Mouse (Mus musculus): Measurements from ENCODE around the gene Dynlt1c. TPM values are rescaled to one million over a fixed set of nuclear protein-coding genes. Genes with fewer than 3 reads are reported as not detected.
"Not testable (repeated sequence)": the region's sequence is repeated elsewhere in the genome, so short reads cannot be mapped to it uniquely, and the experiment has no call there.

The Dynlt1c gene
- polyA plus RNA-seq, 1 experiment = 7.9 TPM

- DNase-seq (ENCODE audit: low read depth, low spot score) = not testable (repeated sequence)
- WGBS = 29% methylated on average over 8 of the region's 13 CpGs
Observed at GRCm38 (mm10) chr17:6617689-6618400, 16.4 kb downstream of the Dynlt1c start.

GRCm38 (mm10) chr17:6619271-6619670, 17.8 kb downstream of the Dynlt1c start:
- not testable (repeated sequence) for DNase-seq (ENCODE audit: low read depth, low spot score)
- 91% methylated on average over 5 of the region's 5 CpGs for WGBS

- DNase-seq (ENCODE audit: low read depth, low spot score) = not testable (repeated sequence)
- 52% methylated on average over 6 of the region's 6 CpGs for WGBS
Observed at GRCm38 (mm10) chr17:6620035-6620434, 18.6 kb downstream of the Dynlt1c start.

GRCm38 (mm10) chr17:6620730-6621451, 19.4 kb downstream of the Dynlt1c start:
- WGBS = 42% methylated on average over 18 of the region's 20 CpGs

GRCm38 (mm10) chr17:6621976-6622375, 20.5 kb downstream of the Dynlt1c start:
- DNase-seq (ENCODE audit: low read depth, low spot score) = not testable (repeated sequence)
- WGBS = 45% methylated on average over 11 of the region's 12 CpGs

More at GRCm38 (mm10) chr17:6620730-6621451, 19.4 kb downstream of the Dynlt1c start:
- not testable (repeated sequence) for DNase-seq (ENCODE audit: low read depth, low spot score)

GRCm38 (mm10) chr17:6624926-6625558, 23.6 kb downstream of the Dynlt1c start:
- 78% methylated on average over 2 of the region's 6 CpGs for WGBS
- not testable (repeated sequence) for DNase-seq (ENCODE audit: low read depth, low spot score)

GRCm38 (mm10) chr17:6630398-6630797, 28.9 kb downstream of the Dynlt1c start:
- not testable (repeated sequence) for DNase-seq (ENCODE audit: low read depth, low spot score)
- 54% methylated on average over 4 of the region's 4 CpGs for WGBS

- not testable (repeated sequence) for DNase-seq (ENCODE audit: low read depth, low spot score)
- 90% methylated on average over 6 of the region's 6 CpGs for WGBS
Observed at GRCm38 (mm10) chr17:6632850-6633249, 31.4 kb downstream of the Dynlt1c start.

- WGBS = 38% methylated on average over 2 of the region's 4 CpGs
- DNase-seq (ENCODE audit: low read depth, low spot score) = not testable (repeated sequence)
Observed at GRCm38 (mm10) chr17:6635781-6636180, 34.3 kb downstream of the Dynlt1c start.

- DNase-seq (ENCODE audit: low read depth, low spot score) = no peak
- 77% methylated on average over 5 of the region's 5 CpGs for WGBS
Observed at GRCm38 (mm10) chr17:6636861-6637260, 35.4 kb downstream of the Dynlt1c start.

GRCm38 (mm10) chr17:6637434-6637833, 36.0 kb downstream of the Dynlt1c start:
- not testable (repeated sequence) for DNase-seq (ENCODE audit: low read depth, low spot score)
- WGBS = 90% methylated on average over 4 of the region's 4 CpGs

GRCm38 (mm10) chr17:6638444-6638843, 37.0 kb downstream of the Dynlt1c start:
- DNase-seq (ENCODE audit: low read depth, low spot score) = not testable (repeated sequence)
- 76% methylated on average over 8 of the region's 8 CpGs for WGBS

- WGBS = 95% methylated on average over 17 of the region's 21 CpGs
Observed at GRCm38 (mm10) chr17:6639486-6639885, 38.0 kb downstream of the Dynlt1c start.

GRCm38 (mm10) chr17:6640044-6640637, 38.7 kb downstream of the Dynlt1c start:
- WGBS = 89% methylated on average over 10 of the region's 10 CpGs

More at GRCm38 (mm10) chr17:6639486-6639885, 38.0 kb downstream of the Dynlt1c start:
- not testable (repeated sequence) for DNase-seq (ENCODE audit: low read depth, low spot score)

GRCm38 (mm10) chr17:6640771-6641429, 39.4 kb downstream of the Dynlt1c start:
- peak; percentile 22 for DNase-seq (ENCODE audit: low read depth, low spot score)
- WGBS = 40% methylated on average over 14 of the region's 14 CpGs

More at GRCm38 (mm10) chr17:6640044-6640637, 38.7 kb downstream of the Dynlt1c start:
- DNase-seq (ENCODE audit: low read depth, low spot score) = not testable (repeated sequence)

- 94% methylated on average over 9 of the region's 9 CpGs for WGBS
- not testable (repeated sequence) for DNase-seq (ENCODE audit: low read depth, low spot score)
Observed at GRCm38 (mm10) chr17:6644210-6644609, 42.7 kb downstream of the Dynlt1c start.

- WGBS = 93% methylated on average over 4 of the region's 4 CpGs
- not testable (repeated sequence) for DNase-seq (ENCODE audit: low read depth, low spot score)
Observed at GRCm38 (mm10) chr17:6644673-6645072, 43.2 kb downstream of the Dynlt1c start.

- WGBS = 90% methylated on average over 4 of the region's 4 CpGs
- DNase-seq (ENCODE audit: low read depth, low spot score) = not testable (repeated sequence)
Observed at GRCm38 (mm10) chr17:6645668-6646067, 44.2 kb downstream of the Dynlt1c start.

GRCm38 (mm10) chr17:6646841-6647240, 45.4 kb downstream of the Dynlt1c start:
- WGBS = 92% methylated on average over 8 of the region's 8 CpGs
- not testable (repeated sequence) for DNase-seq (ENCODE audit: low read depth, low spot score)

Data from large intestine, adult 2 months (tissue).